Mouse (Mus musculus) forebrain, embryonic 11.5 days (tissue): ENCODE data around the gene Hoxc6. TPM values are rescaled to one million over a fixed set of nuclear protein-coding genes. Genes with fewer than 3 reads are reported as not detected.

Experiments used
- ATAC-seq: fragments of 200-750 bp; cut with Nextera tagmentation; replicated peaks from 2 replicates; pipeline ENCODE4 v1.8.0; 2017; ENCODE audit warnings: moderate TSS enrichment; ENCODE audit not compliant: low FRiP score
- DNase-seq: peaks from one replicate; pipeline ENCODE4 v3.0.0-alpha.2; 2017; ENCODE audit warnings: low spot score
- H3K27ac ChIP-seq: fragments of 300-500 bp; sonication (generic); 2 replicates; pipeline ENCODE4 v1.5.1; 2014; ENCODE audit warnings: low read depth, low read length
- H3K27me3 ChIP-seq: fragments of 300-500 bp; sonication (generic); 2 replicates; pipeline ENCODE4 v1.6.1; 2014; ENCODE audit warnings: mild to moderate bottlenecking, low read length, mixed read lengths; ENCODE audit not compliant: control insufficient read depth, insufficient read depth
- H3K36me3 ChIP-seq: fragments of 300-500 bp; sonication (generic); 2 replicates; pipeline ENCODE4 v1.6.1; 2014; ENCODE audit warnings: mild to moderate bottlenecking, low read length, moderate library complexity, mixed read lengths; ENCODE audit not compliant: control insufficient read depth, insufficient read depth
- H3K4me1 ChIP-seq: fragments of 300-500 bp; sonication (generic); replicated peaks from 2 replicates; pipeline ENCODE4 v1.6.1; 2014; ENCODE audit warnings: low read length, mixed read lengths; ENCODE audit not compliant: control insufficient read depth, insufficient read depth
- H3K4me2 ChIP-seq: fragments of 300-500 bp; sonication (generic); 2 replicates; pipeline ENCODE4 v1.6.1; 2014; ENCODE audit warnings: low read depth, mild to moderate bottlenecking, low read length, moderate library complexity, mixed read lengths; ENCODE audit not compliant: severe bottlenecking
- H3K4me3 ChIP-seq: fragments of 300-500 bp; sonication (generic); 2 replicates; pipeline ENCODE4 v1.5.1; 2014; ENCODE audit warnings: low read depth, low read length
- H3K9ac ChIP-seq: fragments of 300-500 bp; sonication (generic); 2 replicates; pipeline ENCODE4 v1.6.1; 2014; ENCODE audit warnings: low read length
- H3K9me3 ChIP-seq: fragments of 300-500 bp; sonication (generic); 2 replicates; pipeline ENCODE4 v1.6.1; 2016; ENCODE audit warnings: low read length, mixed read lengths; ENCODE audit not compliant: control insufficient read depth
- WGBS: fragments of 180-500 bp; shearing (Covaris S2); extraction: QIAGEN DNeasy Blood & Tissue Kit; methylation state at CpG from one replicate; pipeline ENCODE4 v1.1.7; 2014; 5-methylcytosine and 5-hydroxymethylcytosine counted together
- polyA plus RNA-seq: library from polyadenylated mRNA; unstranded; fragments of >200 nt; fragmentation: Nextera tagmentation; extraction: Ambion mirVana; gene quantifications from 2 replicates; pipeline ENCODE4 v1.2.1, GENCODE M21; 2014

The Hoxc6 gene
- polyA plus RNA-seq, 1 experiment from 2014 or later, result not detected

- H3K9ac ChIP-seq, result no peak overlapping the region
- DNase-seq (no peak), ATAC-seq (no peak)
- H3K4me3 ChIP-seq, result no peak overlapping the region
- H3K36me3 ChIP-seq, result no peaks in the 10 kb centered on the region
- H3K4me2 ChIP-seq, result no peak overlapping the region
- peaks cover 3% of the 10 kb centered on the region; the same call in 1 of the 2 replicates for H3K4me1 ChIP-seq
- H3K27ac ChIP-seq, result no peak overlapping the region
- H3K9me3 ChIP-seq, result no peaks in the 10 kb centered on the region
- WGBS, result under 1% methylated on average over 24 of the region's 24 CpGs
- peaks cover 98% of the 10 kb centered on the region for H3K27me3 ChIP-seq
Observed at GRCm38 (mm10) chr15:103000501-103000901, 2.4 kb downstream of the Hoxc6 start.

- no peak overlapping the region for H3K9ac ChIP-seq
- peaks cover 3% of the 10 kb centered on the region; the same call in 1 of the 2 replicates for H3K4me1 ChIP-seq
- no peak overlapping the region for H3K4me2 ChIP-seq
- no peak overlapping the region for H3K4me3 ChIP-seq
- DNase-seq, result no peak
- no peaks in the 10 kb centered on the region for H3K36me3 ChIP-seq
- H3K9me3 ChIP-seq, result no peaks in the 10 kb centered on the region
- ATAC-seq, result no peak
- no peak overlapping the region for H3K27ac ChIP-seq
- 3% methylated on average over 2 of the region's 2 CpGs for WGBS
- peaks cover 98% of the 10 kb centered on the region for H3K27me3 ChIP-seq
Observed at GRCm38 (mm10) chr15:103001370-103001769, 3.3 kb downstream of the Hoxc6 start.

GRCm38 (mm10) chr15:103002156-103002555 lies 4.1 kb downstream of the Hoxc6 start:
- H3K4me3 ChIP-seq, result no peak overlapping the region
- 2% methylated on average over 4 of the region's 4 CpGs for WGBS
- peaks cover 3% of the 10 kb centered on the region; the same call in 1 of the 2 replicates for H3K4me1 ChIP-seq

GRCm38 (mm10) chr15:103002821-103003448 lies 4.9 kb downstream of the Hoxc6 start:
- 2% methylated on average over 13 of the region's 13 CpGs for WGBS
- H3K4me1 ChIP-seq, result peaks cover 3% of the 10 kb centered on the region; the same call in 1 of the 2 replicates
- DNase-seq (no peak), ATAC-seq (no peak)
- no peak overlapping the region for H3K4me3 ChIP-seq
- H3K27me3 ChIP-seq, result peaks cover 99% of the 10 kb centered on the region
- H3K4me2 ChIP-seq, result no peak overlapping the region
- no peak overlapping the region for H3K9ac ChIP-seq
- H3K27ac ChIP-seq, result no peak overlapping the region
- no peaks in the 10 kb centered on the region for H3K9me3 ChIP-seq
- H3K36me3 ChIP-seq, result no peaks in the 10 kb centered on the region

More at GRCm38 (mm10) chr15:103002156-103002555, 4.1 kb downstream of the Hoxc6 start:
- no peak for ATAC-seq
- Histone ChIP-seq H3K27ac (no peak overlapping the region), H3K27me3 (peaks cover 99% of the 10 kb centered on the region), H3K4me2 (no peak overlapping the region), H3K9ac (no peak overlapping the region), H3K9me3 (no peaks in the 10 kb centered on the region), H3K36me3 (no peaks in the 10 kb centered on the region)
- DNase-seq, result no peak

- DNase-seq (no peak), ATAC-seq (no peak)
- H3K4me3 ChIP-seq, result no peak overlapping the region
- no peaks in the 10 kb centered on the region for H3K36me3 ChIP-seq
- H3K9ac ChIP-seq, result no peak overlapping the region
- no peak overlapping the region for H3K27ac ChIP-seq
- peaks cover 99% of the 10 kb centered on the region for H3K27me3 ChIP-seq
- no peaks in the 10 kb centered on the region for H3K9me3 ChIP-seq
- H3K4me1 ChIP-seq, result no peaks in the 10 kb centered on the region
- under 1% methylated on average over 17 of the region's 17 CpGs for WGBS
- no peak overlapping the region for H3K4me2 ChIP-seq
Observed at GRCm38 (mm10) chr15:103005308-103005707, 7.3 kb downstream of the Hoxc6 start.

GRCm38 (mm10) chr15:103005797-103006196 lies 7.7 kb downstream of the Hoxc6 start:
- H3K36me3 ChIP-seq, result no peaks in the 10 kb centered on the region
- H3K27ac ChIP-seq, result no peak overlapping the region
- DNase-seq (no peak), ATAC-seq (no peak)
- peaks cover 99% of the 10 kb centered on the region for H3K27me3 ChIP-seq
- H3K4me3 ChIP-seq, result no peak overlapping the region
- 0% methylated on average over 5 of the region's 5 CpGs for WGBS
- H3K9ac ChIP-seq, result no peak overlapping the region
- no peaks in the 10 kb centered on the region for H3K4me1 ChIP-seq
- H3K4me2 ChIP-seq, result no peak overlapping the region
- no peaks in the 10 kb centered on the region for H3K9me3 ChIP-seq

- 32% methylated on average over 1 of the region's 1 CpGs for WGBS
Observed at GRCm38 (mm10) chr15:103006326-103006725, 8.3 kb downstream of the Hoxc6 start.

GRCm38 (mm10) chr15:103009265-103010111 lies 11.4 kb downstream of the Hoxc6 start:
- no peaks in the 10 kb centered on the region for H3K4me1 ChIP-seq
- no peak overlapping the region for H3K27ac ChIP-seq
- H3K9ac ChIP-seq, result no peak overlapping the region
- H3K4me3 ChIP-seq, result no peak overlapping the region
- DNase-seq (no peak), ATAC-seq (no peak)
- H3K9me3 ChIP-seq, result no peaks in the 10 kb centered on the region
- H3K27me3 ChIP-seq, result peaks cover 99% of the 10 kb centered on the region
- no peaks in the 10 kb centered on the region for H3K36me3 ChIP-seq
- 1% methylated on average over 27 of the region's 27 CpGs for WGBS
- H3K4me2 ChIP-seq, result no peak overlapping the region

More at GRCm38 (mm10) chr15:103006326-103006725, 8.3 kb downstream of the Hoxc6 start:
- no peak overlapping the region for H3K4me2 ChIP-seq
- H3K27me3 ChIP-seq, result peaks cover 99% of the 10 kb centered on the region
- no peaks in the 10 kb centered on the region for H3K36me3 ChIP-seq
- H3K9me3 ChIP-seq, result no peaks in the 10 kb centered on the region
- DNase-seq (no peak), ATAC-seq (no peak)
- no peak overlapping the region for H3K4me3 ChIP-seq
- no peak overlapping the region for H3K27ac ChIP-seq
- no peaks in the 10 kb centered on the region for H3K4me1 ChIP-seq
- H3K9ac ChIP-seq, result no peak overlapping the region
